Mouse (Mus musculus): ENCODE measurements around the gene Cux1.
A peak's percentile ranks its signal among the peaks of the same experiment; 100 is the strongest.

The Cux1 gene

GRCm38 (mm10) chr5:136362021-136362420, 205.3 kb downstream of the Cux1 start:
- no peak for DNase-seq

GRCm38 (mm10) chr5:136357227-136357626, 210.1 kb downstream of the Cux1 start:
- DNase-seq: no peak

GRCm38 (mm10) chr5:136355583-136356126, 211.6 kb downstream of the Cux1 start:
- DNase-seq: no peak

- DNase-seq: peak; percentile 34 to 35
These were observed 212.6 kb downstream of the Cux1 start for GRCm38 (mm10) chr5:136354729-136355128.

GRCm38 (mm10) chr5:136353114-136353513, 214.2 kb downstream of the Cux1 start:
- DNase-seq: no peak

GRCm38 (mm10) chr5:136343156-136343890, 224.0 kb downstream of the Cux1 start:
- DNase-seq: peak; percentile 35 to 43

- DNase-seq: no peak
These were observed 230.3 kb downstream of the Cux1 start for GRCm38 (mm10) chr5:136336798-136337527.

- DNase-seq: no peak
These were observed 231.6 kb downstream of the Cux1 start for GRCm38 (mm10) chr5:136335681-136336080.

GRCm38 (mm10) chr5:136334780-136335179, 232.5 kb downstream of the Cux1 start:
- no peak for DNase-seq

- DNase-seq: no peak
These were observed 233.2 kb downstream of the Cux1 start for GRCm38 (mm10) chr5:136334051-136334450.

GRCm38 (mm10) chr5:136332786-136333462, 234.4 kb downstream of the Cux1 start:
- DNase-seq: no peak

- DNase-seq: no peak
These were observed 239.6 kb downstream of the Cux1 start for GRCm38 (mm10) chr5:136327736-136328135.

- peak; percentile 25 to 37 for DNase-seq
These were observed 240.7 kb downstream of the Cux1 start for GRCm38 (mm10) chr5:136326626-136327025.

GRCm38 (mm10) chr5:136324506-136324905, 242.8 kb downstream of the Cux1 start:
- no peak for DNase-seq

GRCm38 (mm10) chr5:136321378-136321777, 245.9 kb downstream of the Cux1 start:
- peak; percentile 58 to 68 for DNase-seq

GRCm38 (mm10) chr5:136312566-136312965, 254.7 kb downstream of the Cux1 start:
- no peak for DNase-seq

GRCm38 (mm10) chr5:136312166-136312565, 255.1 kb downstream of the Cux1 start:
- peak; percentile 16 to 48 for DNase-seq

GRCm38 (mm10) chr5:136306254-136306653, 261.0 kb downstream of the Cux1 start:
- DNase-seq: no peak

- DNase-seq: peak; percentile 67 to 75
These were observed 263.8 kb downstream of the Cux1 start for GRCm38 (mm10) chr5:136303409-136303983.

GRCm38 (mm10) chr5:136300880-136301279, 266.4 kb downstream of the Cux1 start:
- no peak for DNase-seq

- no peak for DNase-seq
These were observed 269.6 kb downstream of the Cux1 start for GRCm38 (mm10) chr5:136297691-136298090.

GRCm38 (mm10) chr5:136296911-136297310, 270.4 kb downstream of the Cux1 start:
- no peak for DNase-seq

GRCm38 (mm10) chr5:136292971-136293418, 274.3 kb downstream of the Cux1 start:
- DNase-seq: no peak

Data from kidney, postnatal 4 days (tissue).